Mouse (Mus musculus) G1E-ER4 (cell line): ENCODE measurements around the gene Ctcfl. TPM values are rescaled to one million over a fixed set of nuclear protein-coding genes. Genes with fewer than 3 reads are reported as not detected.

ENCODE experiments used
- GATA1 ChIP-seq: IDR thresholded peaks from one replicate; pipeline ENCODE4 v1.8.0; 2012; ENCODE audit warnings: low read length, inconsistent platforms
- polyA plus RNA-seq: library from polyadenylated mRNA; stranded (reverse); fragments of >175 nt; gene quantifications from 2 replicates; pipeline ENCODE4 v1.2.3, GENCODE M21; 2012

The Ctcfl gene
- not detected in 2 replicates for polyA plus RNA-seq

GRCm38 (mm10) chr2:173119023-173119944 lies at the start of gene Ctcfl:
Ctcfl (minus strand) TSS chr2:173119525.
- no peak for TF ChIP-seq GATA1

- no peak for TF ChIP-seq GATA1
Measured at GRCm38 (mm10) chr2:173168411-173168851, 49.1 kb upstream of the Ctcfl start.

GRCm38 (mm10) chr2:173165357-173165756 lies 46.0 kb upstream of the Ctcfl start:
- no peak for TF ChIP-seq GATA1

GRCm38 (mm10) chr2:173164946-173165345 lies 45.6 kb upstream of the Ctcfl start:
- no peak for TF ChIP-seq GATA1

- TF ChIP-seq GATA1 = no peak
Measured at GRCm38 (mm10) chr2:173164358-173164757, 45.0 kb upstream of the Ctcfl start.

- no peak for TF ChIP-seq GATA1
Measured at GRCm38 (mm10) chr2:173163380-173163779, 44.1 kb upstream of the Ctcfl start.

DNA sequence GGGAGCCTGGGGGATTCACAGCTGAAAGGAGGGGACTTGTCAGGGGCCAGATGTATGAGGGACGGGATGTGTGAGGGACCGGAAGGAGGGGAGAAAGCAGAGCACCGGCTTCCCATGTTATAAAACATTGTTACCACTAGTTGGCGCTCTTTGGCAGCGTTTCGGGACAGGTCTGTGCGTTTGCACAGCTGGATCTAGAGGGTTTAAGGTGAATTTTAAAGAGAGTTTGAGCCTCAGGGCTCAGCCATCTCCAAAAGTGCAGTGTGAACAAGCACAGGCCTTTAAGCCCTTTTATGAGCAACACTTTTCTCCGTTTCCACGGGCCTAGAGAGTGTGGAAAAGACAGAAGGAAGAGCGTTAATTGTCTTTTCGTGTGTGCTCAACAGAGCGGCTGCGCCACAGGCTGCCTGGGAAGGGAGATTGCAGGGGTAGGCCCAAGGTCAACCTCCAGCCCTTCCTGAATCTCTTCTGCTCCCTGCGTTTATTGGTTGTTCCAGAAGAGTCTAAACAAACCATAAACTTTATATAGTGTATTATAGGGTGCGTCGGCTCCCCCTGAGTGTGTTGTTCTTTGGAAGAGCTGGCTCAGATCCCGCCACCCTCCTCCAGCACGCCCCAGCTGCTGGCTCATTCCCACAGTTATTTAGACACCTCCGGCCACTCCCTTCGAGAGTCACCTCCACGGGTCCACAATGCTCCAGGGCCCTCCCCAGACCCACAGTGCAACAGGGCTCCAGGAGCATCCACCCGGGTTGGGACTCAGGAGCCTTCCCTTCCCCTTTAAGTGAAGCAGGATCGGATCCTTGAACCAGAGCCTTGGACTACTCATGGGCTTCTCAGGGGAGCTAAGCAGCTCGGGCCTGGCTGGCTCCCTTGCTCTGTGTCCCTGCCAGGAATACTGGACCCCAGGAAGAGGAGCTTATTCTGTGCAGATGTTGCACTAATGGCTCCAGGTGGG lies 40.3 kb upstream of the Ctcfl start:
- TF ChIP-seq GATA1 = no peak

- no peak for TF ChIP-seq GATA1
Measured at GRCm38 (mm10) chr2:173158390-173159055, 39.2 kb upstream of the Ctcfl start.

GRCm38 (mm10) chr2:173157871-173158270 lies 38.5 kb upstream of the Ctcfl start:
- no peak for TF ChIP-seq GATA1

GRCm38 (mm10) chr2:173157376-173157775 lies 38.1 kb upstream of the Ctcfl start:
- TF ChIP-seq GATA1 = no peak

DNA sequence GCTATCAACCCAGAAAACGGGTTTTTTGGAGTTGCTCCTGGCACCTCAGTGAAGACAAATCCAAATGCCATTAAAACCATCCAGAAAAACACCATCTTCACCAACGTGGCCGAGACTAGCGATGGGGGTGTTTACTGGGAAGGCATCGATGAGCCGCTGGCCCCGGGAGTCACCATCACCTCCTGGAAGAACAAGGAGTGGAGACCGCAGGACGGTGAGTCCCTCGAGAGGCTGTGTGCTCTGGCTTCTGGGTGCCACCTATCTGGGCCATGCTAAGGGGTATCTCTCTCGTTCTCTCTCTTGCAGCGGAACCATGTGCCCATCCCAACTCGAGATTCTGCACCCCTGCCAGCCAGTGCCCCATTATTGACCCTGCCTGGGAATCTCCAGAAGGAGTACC lies 37.6 kb upstream of the Ctcfl start:
- TF ChIP-seq GATA1 = no peak

DNA sequence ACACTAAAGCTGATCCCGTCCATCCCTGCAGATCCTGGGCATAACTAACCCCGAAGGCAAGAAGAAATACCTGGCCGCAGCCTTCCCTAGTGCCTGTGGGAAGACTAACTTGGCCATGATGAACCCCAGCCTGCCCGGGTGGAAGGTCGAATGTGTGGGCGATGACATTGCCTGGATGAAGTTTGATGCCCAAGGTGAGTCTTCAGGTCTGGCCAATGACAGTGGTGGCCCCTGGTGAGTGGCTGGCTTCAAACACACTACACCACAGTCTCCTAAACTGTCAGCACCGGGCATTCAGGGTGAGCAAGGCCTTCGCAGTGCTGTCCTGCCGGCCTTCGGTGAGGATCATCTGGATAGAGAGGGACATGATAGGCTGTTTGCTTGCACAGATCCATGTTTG lies 36.6 kb upstream of the Ctcfl start:
- no peak for TF ChIP-seq GATA1

DNA sequence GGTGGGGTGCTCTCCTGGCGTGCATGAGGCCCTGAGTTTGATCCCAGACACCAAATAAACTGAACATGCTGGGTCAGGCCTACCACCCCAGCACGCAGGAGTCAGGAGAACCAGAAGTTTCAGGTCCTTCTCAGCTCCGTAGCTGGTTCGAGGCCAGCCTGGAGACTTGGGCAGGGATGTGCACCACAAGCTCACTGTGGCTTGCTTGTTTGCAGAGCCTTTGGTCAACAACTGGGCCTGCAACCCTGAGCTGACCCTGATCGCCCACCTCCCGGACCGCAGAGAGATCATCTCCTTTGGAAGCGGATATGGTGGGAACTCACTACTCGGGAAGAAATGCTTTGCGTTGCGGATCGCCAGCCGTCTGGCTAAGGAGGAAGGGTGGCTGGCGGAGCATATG lies 35.6 kb upstream of the Ctcfl start:
- TF ChIP-seq GATA1 = no peak

DNA sequence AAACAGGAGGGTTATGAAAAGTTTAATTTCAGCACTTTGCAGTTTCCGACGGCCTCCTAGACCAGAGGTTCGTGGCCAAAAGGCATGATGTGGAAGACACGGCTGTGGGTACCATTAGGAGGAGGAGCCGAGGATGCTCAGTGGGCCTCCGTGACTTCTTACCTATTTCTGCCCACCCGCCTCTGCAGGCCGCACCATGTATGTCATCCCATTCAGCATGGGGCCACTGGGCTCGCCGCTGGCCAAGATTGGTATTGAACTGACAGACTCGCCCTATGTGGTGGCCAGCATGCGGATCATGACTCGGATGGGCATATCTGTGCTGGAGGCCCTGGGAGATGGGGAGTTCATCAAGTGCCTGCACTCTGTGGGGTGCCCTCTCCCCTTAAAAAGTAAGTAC lies 35.2 kb upstream of the Ctcfl start:
- no peak for TF ChIP-seq GATA1

GRCm38 (mm10) chr2:173153266-173153665 lies 33.9 kb upstream of the Ctcfl start:
- TF ChIP-seq GATA1 = no peak
